Mouse (Mus musculus): ENCODE measurements around the gene Ano3. TPM values are rescaled to one million over a fixed set of nuclear protein-coding genes. Genes with fewer than 3 reads are reported as not detected.

Ano3 gene
- polyA plus RNA-seq, 1 experiment from 2014 or later, result 0.66 TPM

DNA sequence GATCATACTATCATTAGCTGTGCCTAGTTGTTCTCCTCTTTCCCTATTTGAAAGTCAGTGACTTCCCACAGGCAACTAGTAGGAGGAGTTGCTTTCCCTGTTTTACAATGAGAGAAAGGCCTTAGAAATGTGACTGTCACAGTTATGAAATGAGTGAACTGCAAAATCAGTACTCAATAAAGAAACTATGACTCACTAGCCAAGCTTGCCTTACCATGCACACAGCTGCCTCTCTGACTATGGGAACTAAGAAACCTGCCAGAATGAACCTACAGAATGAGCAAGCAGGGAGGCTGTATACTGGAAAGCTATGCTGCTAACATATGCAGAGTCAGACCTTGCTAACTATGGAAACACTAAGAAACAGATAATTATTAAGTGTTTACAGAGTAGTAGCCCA, 231.7 kb downstream of the Ano3 start:
- H3K9ac ChIP-seq (ENCODE audit: low read depth, low read length), result no peak overlapping the region
- no peaks in the 10 kb centered on the region for H3K4me1 ChIP-seq (ENCODE audit: control insufficient read depth, insufficient read depth, low read length)
- no peak overlapping the region for H3K4me3 ChIP-seq (ENCODE audit: low read depth, low read length)
- no peak overlapping the region for H3K27ac ChIP-seq (ENCODE audit: low read depth, low read length)
- ATAC-seq (replicated peaks; ENCODE audit: insufficient number of reproducible peaks, low FRiP score, low TSS enrichment), result no peak
- H3K36me3 ChIP-seq (ENCODE audit: control insufficient read depth, insufficient read depth, low read length), result no peaks in the 10 kb centered on the region
- H3K27me3 ChIP-seq (ENCODE audit: control insufficient read depth, insufficient read depth, low read length), result no peaks in the 10 kb centered on the region
- no peak overlapping the region for H3K4me2 ChIP-seq
- no peaks in the 10 kb centered on the region for H3K9me3 ChIP-seq (replicated peaks; ENCODE audit: control insufficient read depth, low read length)

DNA sequence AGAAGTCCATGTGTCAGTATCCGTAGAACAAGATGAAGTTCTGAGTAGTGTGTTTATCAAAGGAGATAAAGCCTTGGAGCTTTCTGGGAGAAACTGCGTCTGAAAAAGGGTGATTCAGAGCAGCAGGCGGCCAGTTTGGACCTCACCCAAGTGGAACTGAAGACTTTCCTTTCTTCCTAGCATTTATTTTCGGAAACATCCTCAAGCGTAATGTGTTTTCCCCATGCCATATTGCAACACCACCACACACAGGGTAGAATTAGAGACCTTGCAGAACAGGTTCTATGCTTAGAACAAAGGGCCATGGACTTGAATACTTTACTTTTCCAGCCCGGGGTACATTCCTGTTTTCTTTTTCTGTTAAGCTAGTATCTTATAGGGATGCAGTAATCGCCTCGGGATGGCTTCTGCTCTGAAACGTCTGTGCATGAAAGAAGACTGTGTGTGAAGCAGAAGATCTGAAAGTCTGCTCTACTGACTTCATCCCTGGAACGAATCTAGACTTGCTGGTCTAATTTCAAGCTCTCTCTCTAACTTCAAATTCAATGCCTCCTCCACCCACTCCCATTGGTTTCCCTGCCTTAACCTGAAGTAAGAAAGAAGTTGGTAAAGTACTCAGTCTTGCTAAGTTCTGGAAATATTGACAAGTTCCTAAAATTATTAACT, 240.5 kb downstream of the Ano3 start:
- ATAC-seq (replicated peaks; ENCODE audit: insufficient number of reproducible peaks, low FRiP score, low TSS enrichment), result no peak
- Histone ChIP-seq H3K4me3 (ENCODE audit: low read depth, low read length) (no peak overlapping the region), H3K27ac (ENCODE audit: low read depth, low read length) (no peak overlapping the region), H3K4me1 (ENCODE audit: control insufficient read depth, insufficient read depth, low read length) (no peaks in the 10 kb centered on the region), H3K4me2 (no peak overlapping the region), H3K36me3 (ENCODE audit: control insufficient read depth, insufficient read depth, low read length) (no peaks in the 10 kb centered on the region), H3K9me3 (replicated peaks; ENCODE audit: control insufficient read depth, low read length) (no peaks in the 10 kb centered on the region), H3K9ac (ENCODE audit: low read depth, low read length) (no peak overlapping the region), H3K27me3 (ENCODE audit: control insufficient read depth, insufficient read depth, low read length) (no peaks in the 10 kb centered on the region)
- 60% methylated on average over 10 of the region's 10 CpGs for WGBS (ENCODE audit: insufficient replicate concordance)

DNA sequence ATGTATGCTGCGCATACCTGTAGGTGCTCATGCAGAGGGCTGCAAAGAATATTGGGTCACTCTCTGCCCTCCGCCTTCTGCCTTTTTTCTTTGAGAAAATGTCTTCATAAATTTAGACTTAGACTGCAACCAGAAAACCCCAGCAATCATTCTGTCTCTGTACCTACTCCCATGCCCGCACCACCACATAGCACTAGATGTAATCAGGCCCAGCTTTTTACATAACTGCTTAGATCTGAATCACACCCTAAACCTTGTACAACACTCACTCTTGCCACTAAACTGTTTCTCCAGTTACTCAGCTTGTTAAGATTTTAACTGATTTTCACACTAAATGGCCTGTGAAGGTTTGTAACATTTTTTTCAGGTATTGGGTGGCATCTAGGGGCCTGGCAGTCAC, 241.3 kb downstream of the Ano3 start:
- 96% methylated on average over 3 of the region's 3 CpGs for WGBS (ENCODE audit: insufficient replicate concordance)
- no peaks in the 10 kb centered on the region for H3K27me3 ChIP-seq (ENCODE audit: control insufficient read depth, insufficient read depth, low read length)
- H3K4me1 ChIP-seq (ENCODE audit: control insufficient read depth, insufficient read depth, low read length), result no peaks in the 10 kb centered on the region
- H3K9ac ChIP-seq (ENCODE audit: low read depth, low read length), result no peak overlapping the region
- H3K4me3 ChIP-seq (ENCODE audit: low read depth, low read length), result no peak overlapping the region
- H3K4me2 ChIP-seq, result no peak overlapping the region
- H3K27ac ChIP-seq (ENCODE audit: low read depth, low read length), result no peak overlapping the region
- no peaks in the 10 kb centered on the region for H3K9me3 ChIP-seq (replicated peaks; ENCODE audit: control insufficient read depth, low read length)
- no peak for ATAC-seq (replicated peaks; ENCODE audit: insufficient number of reproducible peaks, low FRiP score, low TSS enrichment)
- no peaks in the 10 kb centered on the region for H3K36me3 ChIP-seq (ENCODE audit: control insufficient read depth, insufficient read depth, low read length)

DNA sequence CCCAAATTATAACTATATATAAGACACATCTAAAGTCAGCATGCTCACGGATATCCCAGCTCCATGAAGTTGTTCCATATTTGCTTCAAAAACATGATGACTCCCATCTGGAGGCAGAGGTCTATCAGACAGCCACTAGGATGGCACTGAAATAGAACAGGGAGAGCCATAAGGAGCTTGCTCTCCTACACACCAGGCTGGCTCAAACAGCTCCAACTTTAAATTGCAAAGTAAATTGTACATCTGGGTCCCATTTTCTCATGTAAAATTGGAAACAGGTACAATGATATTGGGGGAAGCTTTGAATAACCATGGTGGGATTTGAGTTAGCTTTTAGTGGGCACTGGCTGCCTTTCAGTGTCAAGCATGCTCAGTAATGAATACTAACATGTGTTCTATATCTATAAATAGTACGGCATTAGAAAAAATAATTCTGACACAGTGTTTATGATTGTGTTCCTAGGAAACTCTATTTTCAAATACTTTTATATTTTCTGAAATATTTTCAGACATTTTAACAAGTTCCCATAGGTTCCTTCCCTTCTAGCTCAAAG, 279.6 kb downstream of the Ano3 start:
- H3K27ac ChIP-seq (ENCODE audit: low read depth, low read length), result no peak overlapping the region
- ATAC-seq (replicated peaks; ENCODE audit: insufficient number of reproducible peaks, low FRiP score, low TSS enrichment), result no peak

DNA sequence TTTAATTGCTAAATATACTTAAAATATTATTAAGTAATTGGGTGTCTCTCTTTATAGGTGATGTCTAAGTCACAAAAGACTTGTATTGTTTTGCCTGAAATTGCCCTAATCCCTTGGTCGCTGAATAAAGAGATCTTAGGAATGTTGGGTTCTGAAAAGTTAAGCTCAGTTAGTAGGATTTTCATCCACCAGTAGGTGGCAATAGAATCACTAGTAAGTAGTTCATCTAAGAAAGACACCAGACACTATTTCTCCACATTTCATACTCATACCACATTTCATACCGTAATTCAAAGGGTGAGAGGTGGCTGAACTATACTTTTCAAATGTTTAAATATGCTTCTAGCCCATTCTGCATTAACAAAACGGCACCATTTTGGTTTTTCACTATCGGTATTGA, 287.4 kb downstream of the Ano3 start:
- Histone ChIP-seq H3K9ac (ENCODE audit: low read depth, low read length) (no peak overlapping the region), H3K4me2 (no peak overlapping the region), H3K27ac (ENCODE audit: low read depth, low read length) (no peak overlapping the region), H3K27me3 (ENCODE audit: control insufficient read depth, insufficient read depth, low read length) (no peaks in the 10 kb centered on the region), H3K4me3 (ENCODE audit: low read depth, low read length) (no peak overlapping the region), H3K9me3 (replicated peaks; ENCODE audit: control insufficient read depth, low read length) (no peaks in the 10 kb centered on the region), H3K36me3 (ENCODE audit: control insufficient read depth, insufficient read depth, low read length) (no peaks in the 10 kb centered on the region), H3K4me1 (ENCODE audit: control insufficient read depth, insufficient read depth, low read length) (no peaks in the 10 kb centered on the region)
- 46% methylated on average over 4 of the region's 4 CpGs for WGBS (ENCODE audit: insufficient replicate concordance)
- no peak for ATAC-seq (replicated peaks; ENCODE audit: insufficient number of reproducible peaks, low FRiP score, low TSS enrichment)

More for the DNA sequence above, 279.6 kb downstream of the Ano3 start:
- WGBS (ENCODE audit: insufficient replicate concordance), result 75% methylated on average over 2 of the region's 2 CpGs
- H3K36me3 ChIP-seq (ENCODE audit: control insufficient read depth, insufficient read depth, low read length), result no peaks in the 10 kb centered on the region
- no peak overlapping the region for H3K4me2 ChIP-seq
- no peak overlapping the region for H3K9ac ChIP-seq (ENCODE audit: low read depth, low read length)
- no peaks in the 10 kb centered on the region for H3K9me3 ChIP-seq (replicated peaks; ENCODE audit: control insufficient read depth, low read length)
- no peak overlapping the region for H3K4me3 ChIP-seq (ENCODE audit: low read depth, low read length)
- no peaks in the 10 kb centered on the region for H3K4me1 ChIP-seq (ENCODE audit: control insufficient read depth, insufficient read depth, low read length)
- no peaks in the 10 kb centered on the region for H3K27me3 ChIP-seq (ENCODE audit: control insufficient read depth, insufficient read depth, low read length)

DNA sequence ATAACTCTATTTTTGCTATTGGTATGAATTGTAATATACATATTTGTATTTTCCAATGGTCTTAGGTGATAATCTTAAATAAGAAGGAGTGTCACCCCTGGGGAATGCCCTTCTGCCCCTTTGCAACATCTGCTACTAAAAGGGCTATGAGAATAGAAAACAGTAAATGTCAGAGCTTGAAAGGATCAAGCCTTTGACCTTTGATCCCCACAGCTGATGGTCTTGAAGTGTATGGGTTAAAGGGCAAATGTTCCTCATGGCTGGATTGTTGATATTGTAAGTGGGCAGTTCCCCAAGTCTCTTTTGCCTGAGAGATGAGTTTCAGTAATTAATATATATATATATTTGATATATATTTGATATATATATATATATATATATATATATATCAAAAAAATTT, 305.9 kb downstream of the Ano3 start:
- no peak overlapping the region for H3K4me2 ChIP-seq
- no peak overlapping the region for H3K27ac ChIP-seq (ENCODE audit: low read depth, low read length)
- no peaks in the 10 kb centered on the region for H3K27me3 ChIP-seq (ENCODE audit: control insufficient read depth, insufficient read depth, low read length)
- H3K4me1 ChIP-seq (ENCODE audit: control insufficient read depth, insufficient read depth, low read length), result no peaks in the 10 kb centered on the region
- no peak overlapping the region for H3K9ac ChIP-seq (ENCODE audit: low read depth, low read length)
- no peaks in the 10 kb centered on the region for H3K36me3 ChIP-seq (ENCODE audit: control insufficient read depth, insufficient read depth, low read length)
- ATAC-seq (replicated peaks; ENCODE audit: insufficient number of reproducible peaks, low FRiP score, low TSS enrichment), result no peak
- no peak overlapping the region for H3K4me3 ChIP-seq (ENCODE audit: low read depth, low read length)
- H3K9me3 ChIP-seq (replicated peaks; ENCODE audit: control insufficient read depth, low read length), result no peaks in the 10 kb centered on the region

DNA sequence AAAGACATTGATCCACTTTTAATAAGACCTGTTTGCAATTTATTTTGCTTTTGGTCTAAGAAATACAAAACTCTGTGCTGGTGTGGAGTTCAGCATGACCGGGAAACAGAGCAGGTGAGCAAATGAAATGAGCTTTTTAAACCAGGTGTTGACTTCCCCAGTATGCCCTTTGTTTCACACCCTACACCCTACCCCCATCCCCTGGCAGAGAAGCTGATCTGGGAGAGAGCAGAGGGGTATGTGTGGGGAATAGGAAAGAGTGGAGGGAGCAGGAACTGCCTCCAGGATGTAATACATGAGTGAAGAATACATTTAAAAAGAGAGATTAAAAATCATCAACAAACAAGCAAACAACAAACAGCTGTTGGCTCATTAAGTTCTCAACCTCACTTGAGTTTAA, 306.4 kb downstream of the Ano3 start:
- no peak overlapping the region for H3K4me3 ChIP-seq (ENCODE audit: low read depth, low read length)
- no peak overlapping the region for H3K9ac ChIP-seq (ENCODE audit: low read depth, low read length)
- no peaks in the 10 kb centered on the region for H3K9me3 ChIP-seq (replicated peaks; ENCODE audit: control insufficient read depth, low read length)
- H3K27me3 ChIP-seq (ENCODE audit: control insufficient read depth, insufficient read depth, low read length), result no peaks in the 10 kb centered on the region
- no peaks in the 10 kb centered on the region for H3K4me1 ChIP-seq (ENCODE audit: control insufficient read depth, insufficient read depth, low read length)
- WGBS (ENCODE audit: insufficient replicate concordance), result 70% methylated on average over 1 of the region's 1 CpGs
- no peak overlapping the region for H3K27ac ChIP-seq (ENCODE audit: low read depth, low read length)
- no peaks in the 10 kb centered on the region for H3K36me3 ChIP-seq (ENCODE audit: control insufficient read depth, insufficient read depth, low read length)
- no peak for ATAC-seq (replicated peaks; ENCODE audit: insufficient number of reproducible peaks, low FRiP score, low TSS enrichment)
- no peak overlapping the region for H3K4me2 ChIP-seq

Other genes starting within 250 kb of the Ano3 start
- not detected in 2 replicates for gene Muc15, start 229.6 kb downstream of the Ano3 start, polyA plus RNA-seq (2014; fragmentation: Nextera tagmentation; extraction: Ambion mirVana)
- gene Gm13941, start 155.1 kb upstream of the Ano3 start, polyA plus RNA-seq (2014; fragmentation: Nextera tagmentation; extraction: Ambion mirVana), result not detected in 2 replicates
- gene Gm15130, start 202.0 kb upstream of the Ano3 start, polyA plus RNA-seq (2014; fragmentation: Nextera tagmentation; extraction: Ambion mirVana), result not detected in 2 replicates

Measured in heart, embryonic 11.5 days (tissue).